Mouse (Mus musculus): Measurements from ENCODE around the gene Tfap2b. TPM values are rescaled to one million over a fixed set of nuclear protein-coding genes. Genes with fewer than 3 reads are reported as not detected.

Gene Tfap2b
- polyA plus RNA-seq, 1 experiment = not detected

DNA sequence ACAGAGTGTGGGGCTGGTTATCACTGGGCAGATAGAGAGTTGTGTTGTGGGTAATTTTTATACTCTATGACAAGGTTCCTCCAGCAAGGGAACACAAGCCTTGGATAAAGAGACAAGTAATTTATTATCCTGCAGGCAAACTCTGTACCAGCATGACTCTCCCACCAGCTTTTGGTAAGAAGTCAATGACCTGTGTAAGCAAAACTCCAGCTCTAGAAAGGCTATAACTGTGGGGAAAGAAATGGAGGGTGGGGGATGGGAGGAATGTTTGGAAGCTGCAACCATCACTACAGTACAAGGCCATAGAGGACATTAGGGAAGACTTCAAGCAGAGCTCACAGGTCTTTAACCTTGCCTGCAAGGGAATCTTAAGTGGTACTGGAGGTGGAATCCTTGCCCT is 31.3 kb downstream of the Tfap2b start:
- Histone ChIP-seq H3K27me3 (replicated peaks) (peaks cover 45% of the 10 kb centered on the region), H3K36me3 (replicated peaks; ENCODE audit: low read length) (no peaks in the 10 kb centered on the region), H3K9me3 (peaks cover 4% of the 10 kb centered on the region), H3K4me1 (no peaks in the 10 kb centered on the region; the same call in 1 of the 2 replicates), H3K4me3 (replicated peaks) (no peak overlapping the region)
- TF ChIP-seq GATA1 (IDR thresholded peaks at IDR 0.05; ENCODE audit: borderline replicate concordance, low read length) = no peak
- no peak for TF ChIP-seq FLI1 (IDR thresholded peaks at IDR 0.05; ENCODE audit: low read length)

DNA sequence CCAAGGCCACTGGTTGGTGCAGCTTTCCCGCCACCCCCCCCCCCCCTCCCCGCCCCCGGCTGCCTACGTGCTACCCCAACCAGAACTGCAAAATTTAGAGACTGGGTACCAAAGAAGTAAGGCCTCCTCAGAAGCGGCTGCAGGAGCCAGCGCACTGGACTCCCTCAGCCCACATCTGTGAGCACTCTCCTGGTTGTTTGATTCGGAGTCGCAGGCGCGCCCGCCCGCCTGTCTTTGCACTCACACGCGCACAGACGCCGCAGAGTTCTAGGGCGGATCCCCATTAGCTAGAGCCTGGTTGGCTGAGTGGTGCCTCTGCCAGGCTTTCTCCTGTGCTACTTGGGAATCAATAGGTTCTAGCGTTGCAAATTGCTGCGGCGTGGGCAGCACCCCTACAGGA is 32.6 kb downstream of the Tfap2b start:
- Histone ChIP-seq H3K4me1 (no peaks in the 10 kb centered on the region; the same call in 1 of the 2 replicates), H3K9me3 (peaks cover 4% of the 10 kb centered on the region), H3K36me3 (replicated peaks; ENCODE audit: low read length) (no peaks in the 10 kb centered on the region), H3K27me3 (replicated peaks) (peaks cover 34% of the 10 kb centered on the region), H3K4me3 (replicated peaks) (peak overlapping the region; percentile 38)
- TF ChIP-seq FLI1 (IDR thresholded peaks at IDR 0.05; ENCODE audit: low read length) = no peak

DNA sequence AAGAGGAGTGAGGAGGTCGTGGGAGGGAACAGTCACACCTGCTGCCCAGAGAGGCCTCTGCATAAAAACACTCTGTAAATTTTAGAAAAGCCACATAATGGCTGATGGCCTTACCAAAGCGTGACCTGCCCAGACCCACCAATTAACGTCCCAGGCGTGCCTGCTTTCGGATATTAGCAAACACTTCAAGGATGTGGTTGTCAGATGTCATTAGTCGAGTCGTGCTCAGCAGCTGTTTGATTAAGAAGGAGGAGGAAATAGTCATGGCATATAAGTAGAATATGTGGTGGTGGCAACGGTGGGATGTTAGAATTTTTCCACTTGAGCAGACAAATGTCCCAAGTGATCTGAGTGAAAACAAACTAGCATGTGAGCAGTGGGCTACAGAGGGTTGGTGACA is 33.3 kb downstream of the Tfap2b start:
- TF ChIP-seq GATA1 (IDR thresholded peaks at IDR 0.05; ENCODE audit: borderline replicate concordance, low read length) (no peak), FLI1 (IDR thresholded peaks at IDR 0.05; ENCODE audit: low read length) (no peak)
- H3K4me3 ChIP-seq (replicated peaks) = no peak overlapping the region
- peaks cover 27% of the 10 kb centered on the region for H3K27me3 ChIP-seq (replicated peaks)
- no peaks in the 10 kb centered on the region for H3K36me3 ChIP-seq (replicated peaks; ENCODE audit: low read length)
- H3K9me3 ChIP-seq = no peaks in the 10 kb centered on the region; the same call in 1 of the 2 replicates
- no peaks in the 10 kb centered on the region; the same call in 1 of the 2 replicates for H3K4me1 ChIP-seq

DNA sequence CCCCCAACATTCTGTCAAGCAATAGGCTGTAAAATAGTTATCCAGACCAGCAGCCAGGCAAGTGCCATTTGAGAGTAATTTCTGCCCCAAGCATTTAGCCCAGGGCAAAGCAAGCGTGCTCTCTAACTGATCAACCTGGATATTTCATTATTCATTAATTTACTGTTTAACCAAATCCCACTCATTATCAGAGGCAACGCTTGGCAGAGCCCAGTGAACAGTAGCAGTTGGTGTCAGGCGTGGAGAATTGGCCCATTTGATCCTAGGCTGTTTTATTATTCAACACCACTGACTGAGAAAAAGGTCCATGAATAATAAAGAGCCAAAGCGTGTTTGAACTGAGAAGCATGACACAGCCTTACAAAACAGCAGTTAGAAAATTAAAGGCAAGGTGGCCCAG is 36.3 kb downstream of the Tfap2b start:
- Histone ChIP-seq H3K9me3 (no peaks in the 10 kb centered on the region), H3K36me3 (replicated peaks; ENCODE audit: low read length) (no peaks in the 10 kb centered on the region), H3K4me3 (replicated peaks) (no peak overlapping the region), H3K27me3 (replicated peaks) (peaks cover 20% of the 10 kb centered on the region), H3K4me1 (no peaks in the 10 kb centered on the region; the same call in 1 of the 2 replicates)
- TF ChIP-seq FLI1 (IDR thresholded peaks at IDR 0.05; ENCODE audit: low read length) (no peak), GATA1 (IDR thresholded peaks at IDR 0.05; ENCODE audit: borderline replicate concordance, low read length) (no peak)

GRCm38 (mm10) chr1:19251286-19251685 is 42.6 kb downstream of the Tfap2b start:
- H3K4me1 ChIP-seq = no peaks in the 10 kb centered on the region
- no peak overlapping the region for H3K4me3 ChIP-seq (replicated peaks)
- H3K36me3 ChIP-seq (replicated peaks; ENCODE audit: low read length) = no peaks in the 10 kb centered on the region
- TF ChIP-seq FLI1 (IDR thresholded peaks at IDR 0.05; ENCODE audit: low read length) (no peak), GATA1 (IDR thresholded peaks at IDR 0.05; ENCODE audit: borderline replicate concordance, low read length) (no peak)
- H3K27me3 ChIP-seq (replicated peaks) = no peaks in the 10 kb centered on the region
- H3K9me3 ChIP-seq = no peaks in the 10 kb centered on the region

GRCm38 (mm10) chr1:19269596-19269995 is 60.9 kb downstream of the Tfap2b start:
- H3K36me3 ChIP-seq (replicated peaks; ENCODE audit: low read length) = no peaks in the 10 kb centered on the region
- TF ChIP-seq FLI1 (IDR thresholded peaks at IDR 0.05; ENCODE audit: low read length) = no peak
- TF ChIP-seq GATA1 (IDR thresholded peaks at IDR 0.05; ENCODE audit: borderline replicate concordance, low read length) = no peak

More at GRCm38 (mm10) chr1:19269596-19269995, 60.9 kb downstream of the Tfap2b start:
- Histone ChIP-seq H3K4me1 (no peaks in the 10 kb centered on the region), H3K4me3 (replicated peaks) (no peak overlapping the region), H3K27me3 (replicated peaks) (no peaks in the 10 kb centered on the region), H3K9me3 (no peaks in the 10 kb centered on the region)

Other genes with a start within 250 kb of the Tfap2b start
- not detected in 2 replicates for gene Tfap2d, start 105.9 kb upstream of the Tfap2b start, polyA plus RNA-seq (2012; ENCODE audit: insufficient read depth, low replicate concordance)

All from megakaryocyte, embryonic 14.5 days (primary cell).